Mouse (Mus musculus): Measurements from ENCODE around the gene Olfr1361.

The Olfr1361 gene

GRCm38 (mm10) chr13:21663286-21663685 lies at the start of gene Olfr1361:
Gene Olfr1361 (minus strand): TSS chr13:21663386.
- DNase-seq (ENCODE audit: low spot score) = no peak

GRCm38 (mm10) chr13:21711698-21712097 lies 48.5 kb upstream of the Olfr1361 start:
- no peak for DNase-seq (ENCODE audit: low spot score)

- peak; percentile 67 for DNase-seq (ENCODE audit: low spot score)
Observed at GRCm38 (mm10) chr13:21710821-21711525, 47.8 kb upstream of the Olfr1361 start.

GRCm38 (mm10) chr13:21710031-21710711 lies 47.0 kb upstream of the Olfr1361 start:
- DNase-seq (ENCODE audit: low spot score) = peak; percentile 82

GRCm38 (mm10) chr13:21706669-21707068 lies 43.5 kb upstream of the Olfr1361 start:
- DNase-seq (ENCODE audit: low spot score) = no peak

DNA sequence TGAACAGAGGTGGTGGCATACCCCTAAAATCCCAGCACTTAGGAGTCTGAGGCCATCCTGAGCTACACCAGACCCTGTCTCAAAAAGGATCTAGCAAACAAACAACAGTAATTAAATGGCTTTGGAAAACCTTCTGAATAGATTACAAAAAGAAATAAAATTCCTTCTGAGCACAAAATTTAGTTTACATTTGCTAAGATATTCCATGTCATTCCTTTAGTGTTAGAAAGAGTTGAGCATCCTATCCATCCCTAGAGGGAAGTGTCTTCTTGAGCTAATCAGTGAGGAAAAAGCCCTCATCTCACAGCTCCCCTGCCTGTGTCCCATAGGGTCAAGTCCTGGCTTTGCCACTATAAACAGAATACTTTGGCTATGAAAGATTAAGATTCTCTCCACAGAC lies 34.6 kb upstream of the Olfr1361 start, which contains the start of gene Olfr1359:
Gene Olfr1359 (plus strand): TSS at position 301 of the 400 bp plus-strand sequence.
- no peak for DNase-seq (ENCODE audit: low spot score)

DNA sequence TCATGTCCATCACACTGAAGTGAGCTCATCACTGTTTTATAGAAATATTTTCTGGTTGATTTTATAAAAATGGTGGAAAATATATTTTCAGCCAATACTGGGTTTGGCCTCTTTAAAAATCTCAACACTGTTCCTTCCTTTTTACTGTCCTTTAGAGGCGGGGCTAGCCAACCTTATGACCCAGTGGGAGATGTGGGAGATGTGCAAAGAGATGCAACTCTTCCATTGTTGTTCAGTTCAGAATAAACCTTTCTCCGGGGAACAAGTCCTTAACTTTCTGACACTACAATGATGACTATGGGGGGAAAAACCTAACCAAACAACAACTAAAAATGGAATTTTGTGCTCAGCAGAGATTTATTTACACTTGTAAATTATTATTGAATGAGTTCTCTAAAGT lies 14.1 kb upstream of the Olfr1361 start, which contains the start of gene Olfr1360:
Gene Olfr1360 (minus strand): TSS at position 101 of the 400 bp plus-strand sequence.
- no peak for DNase-seq (ENCODE audit: low spot score)

- no peak for DNase-seq (ENCODE audit: low spot score)
Observed at GRCm38 (mm10) chr13:21642418-21642817, 20.8 kb downstream of the Olfr1361 start, which contains the start of gene Olfr11. Gene Olfr11 (minus strand): TSS chr13:21642518.

GRCm38 (mm10) chr13:21613922-21614321 lies 49.3 kb downstream of the Olfr1361 start, which contains the start of gene Olfr1362:
Gene Olfr1362 (minus strand): TSS chr13:21614022.
- no peak for DNase-seq (ENCODE audit: low spot score)

Data from ovary, postnatal 36 days (tissue).